Mouse (Mus musculus) ES-E14 (cell line): ENCODE measurements around the gene Mtx1. TPM values are rescaled to one million over a fixed set of nuclear protein-coding genes. Genes with fewer than 3 reads are reported as not detected.

Source experiments
- DNase-seq: peaks from one replicate; pipeline ENCODE4 v3.0.0-alpha.2; 2013; ENCODE audit warnings: low read depth, low spot score
- H3K27ac ChIP-seq: 2 replicates; pipeline ENCODE4 v1.5.1; 2012; ENCODE audit warnings: low read depth, mild to moderate bottlenecking, low read length, moderate library complexity, mixed read lengths; ENCODE audit not compliant: poor library complexity, insufficient read depth, severe bottlenecking
- H3K36me3 ChIP-seq: 2 replicates; pipeline ENCODE4 v1.6.1; 2012; ENCODE audit warnings: mild to moderate bottlenecking, low read length, moderate library complexity, mixed read lengths; ENCODE audit not compliant: control insufficient read depth, poor library complexity, insufficient read depth, severe bottlenecking
- H3K4me1 ChIP-seq, 2 experiments: fragments of 150-350 bp in 1 of 2; sonication (generic) in 1 of 2; 2 replicates each; pipeline ENCODE4 v1.6.1; 2012; ENCODE audit warnings: low read length in 2 of 2, mild to moderate bottlenecking in 1 of 2, mixed read lengths in 1 of 2; ENCODE audit not compliant: control insufficient read depth in 2 of 2, insufficient read depth in 2 of 2, poor library complexity in 1 of 2
- H3K4me3 ChIP-seq, 2 experiments: fragments of 150-350 bp in 1 of 2; sonication (generic) in 1 of 2; 2 replicates each; pipeline ENCODE4 v1.5.1; 2012; ENCODE audit warnings: low read length in 2 of 2, low read depth in 1 of 2, mild to moderate bottlenecking in 1 of 2, mixed read lengths in 1 of 2; ENCODE audit not compliant: insufficient read depth in 1 of 2, poor library complexity in 1 of 2, severe bottlenecking in 1 of 2
- H3K9ac ChIP-seq: 2 replicates; pipeline ENCODE4 v1.6.1; 2012; ENCODE audit warnings: low read depth, mild to moderate bottlenecking, low read length, mixed read lengths; ENCODE audit not compliant: poor library complexity, insufficient read depth, severe bottlenecking
- H3K9me3 ChIP-seq: fragments of 150-350 bp; sonication (generic); 2 replicates; pipeline ENCODE4 v1.6.1; 2012; ENCODE audit warnings: low read depth, mild to moderate bottlenecking, low read length; ENCODE audit not compliant: control insufficient read depth, insufficient read depth
- CHD2 ChIP-seq: IDR thresholded peaks from 2 replicates; pipeline ENCODE4 v1.6.1; 2014; ENCODE audit warnings: mild to moderate bottlenecking, low read depth, low read length, inconsistent platforms
- HCFC1 ChIP-seq: IDR thresholded peaks from 2 replicates; pipeline ENCODE4 v1.6.1; 2012; ENCODE audit warnings: low read length, inconsistent platforms, borderline replicate concordance; ENCODE audit not compliant: insufficient read depth
- MAFK ChIP-seq: IDR thresholded peaks from 2 replicates; pipeline ENCODE4 v1.6.1; 2014; ENCODE audit warnings: mild to moderate bottlenecking, low read depth, low read length, inconsistent platforms; ENCODE audit not compliant: insufficient read depth
- ZC3H11A ChIP-seq: IDR thresholded peaks from 2 replicates; pipeline ENCODE4 v1.6.1; 2012; ENCODE audit warnings: low read depth, mild to moderate bottlenecking, inconsistent platforms, low read length, borderline replicate concordance
- ZNF384 ChIP-seq: IDR thresholded peaks from 2 replicates; pipeline ENCODE4 v1.6.1; 2012; ENCODE audit warnings: low read depth, low read length, inconsistent platforms
- in situ Hi-C, 2 experiments: fragments of 600-800 bp; cut with MboI; formaldehyde crosslinking; loops; one replicate each; pipeline ENCODE4 v1.15.1; 2025; ENCODE audit warnings: low sequenced_read_pairs in 2 of 2, inconsistent platforms in 1 of 2; ENCODE audit not compliant: unreplicated experiment in 2 of 2
- total RNA-seq: library from RNA; depleted of rRNA; stranded (reverse); fragments of 300-350 nt; gene quantifications from 2 replicates; pipeline ENCODE4 v1.2.3, GENCODE M21; 2012

Gene Mtx1
- total RNA-seq, 1 experiment: 251 TPM

DNA sequence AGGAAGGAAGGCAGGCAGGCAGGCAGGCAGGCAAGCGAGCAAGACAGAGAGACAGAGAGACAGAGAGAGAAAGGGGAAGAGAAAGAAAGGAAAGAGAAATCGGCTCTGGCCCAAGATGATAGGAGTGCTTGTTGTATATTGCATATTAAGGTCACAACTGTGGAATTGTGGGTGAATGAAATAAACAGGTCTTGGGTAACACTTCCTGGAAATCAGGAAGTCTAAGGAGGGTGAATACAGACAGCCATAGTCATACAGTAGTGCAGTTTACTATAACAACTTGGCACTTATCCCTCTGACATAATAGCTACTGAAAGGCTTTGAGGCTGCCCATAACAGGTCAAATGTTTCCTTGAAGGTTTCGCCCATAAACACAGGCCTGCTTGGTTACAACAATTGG, 27.0 kb downstream of the Mtx1 start:
- in situ Hi-C loops: no loop called here
- no peak overlapping the region for H3K27ac ChIP-seq
- H3K36me3 ChIP-seq: peaks cover 8% of the 10 kb centered on the region; the same call in 1 of the 2 replicates
- peaks cover 1 to 11% of the 10 kb centered on the region in 2 experiments; a peak in 3 of 4 replicates for H3K4me1 ChIP-seq
- no peak overlapping the region for H3K4me3 ChIP-seq
- TF ChIP-seq ZNF384 (no peak), ZC3H11A (no peak), MAFK (no peak), HCFC1 (no peak), CHD2 (no peak)
- no peak overlapping the region for H3K9ac ChIP-seq
- no peaks in the 10 kb centered on the region for H3K9me3 ChIP-seq
- no peak for DNase-seq

DNA sequence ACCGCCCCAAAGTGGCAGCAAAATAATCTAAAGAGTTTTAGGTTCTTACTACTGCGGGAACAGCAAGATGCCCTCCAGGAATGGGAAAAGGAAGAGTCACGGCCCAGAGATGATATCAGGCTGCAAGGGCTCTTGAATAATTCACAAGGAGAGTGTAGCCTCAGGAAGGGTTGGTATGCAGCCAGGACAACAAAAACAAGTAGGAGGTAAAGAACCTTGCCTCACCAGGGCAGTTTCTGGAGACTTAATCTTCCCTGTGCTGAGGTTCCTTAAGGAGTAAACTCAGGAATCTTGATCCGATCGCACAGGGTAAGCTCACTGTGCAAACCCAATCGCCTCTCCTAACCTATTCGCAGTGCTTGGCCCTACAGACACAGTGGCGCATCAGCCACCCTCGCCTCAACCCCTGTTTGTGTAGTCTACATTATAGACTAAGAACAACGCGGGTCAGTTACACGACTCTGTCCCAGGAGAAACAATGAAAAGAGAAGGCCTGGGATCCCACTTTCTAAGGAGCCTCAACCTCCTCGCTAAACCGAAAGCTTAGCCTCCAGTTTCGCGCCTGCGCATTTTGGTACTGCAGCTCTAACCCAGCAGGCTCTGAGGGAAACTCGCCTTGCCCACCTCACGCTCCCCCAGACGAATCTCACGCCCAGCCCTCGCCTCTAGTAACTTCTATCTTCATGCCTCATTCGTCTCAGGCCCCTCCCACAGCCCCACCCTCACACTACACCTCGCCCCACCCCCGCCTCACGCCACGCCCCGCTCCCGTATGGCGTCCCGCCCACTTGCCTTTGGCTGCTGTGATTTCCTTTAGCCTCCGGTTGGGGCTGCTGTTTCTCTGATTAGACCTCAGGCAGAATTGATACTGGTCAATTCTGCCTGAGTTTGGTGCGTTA, 30.7 kb downstream of the Mtx1 start:
- in situ Hi-C loops: no loop called here

DNA sequence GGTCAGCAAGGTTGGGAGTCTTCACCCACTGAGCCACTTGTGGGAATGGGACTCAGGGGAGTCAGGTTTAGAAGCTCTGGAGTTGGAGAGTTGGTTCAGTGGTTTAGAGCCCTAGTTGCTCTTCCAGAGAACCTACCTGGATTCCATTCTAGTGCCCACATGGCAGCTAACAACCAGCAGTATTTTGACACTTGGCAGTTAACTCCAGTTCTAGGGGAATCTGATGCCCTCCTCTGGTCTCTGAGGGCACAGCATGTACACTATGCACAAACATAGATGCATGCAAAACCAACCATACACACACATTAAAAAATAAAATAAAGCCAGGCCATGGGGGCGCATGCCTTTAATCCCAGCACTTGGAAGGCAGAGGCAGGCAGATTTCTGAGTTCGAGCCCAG, 33.0 kb downstream of the Mtx1 start:
- DNase-seq: no peak
- Histone ChIP-seq H3K9me3 (no peaks in the 10 kb centered on the region), H3K9ac (no peak overlapping the region), H3K4me3 (no peak overlapping the region), H3K36me3 (no peaks in the 10 kb centered on the region), H3K4me1 (peaks cover 2 to 9% of the 10 kb centered on the region in 2 experiments), H3K27ac (no peak overlapping the region)
- in situ Hi-C loops: no loop called here
- no peak for TF ChIP-seq HCFC1
- no peak for TF ChIP-seq ZNF384
- no peak for TF ChIP-seq ZC3H11A
- no peak for TF ChIP-seq MAFK
- no peak for TF ChIP-seq CHD2

More for the DNA sequence above, 30.7 kb downstream of the Mtx1 start:
- Histone ChIP-seq H3K9me3 (no peaks in the 10 kb centered on the region), H3K27ac (no peak overlapping the region), H3K4me1 (peaks cover 1 to 9% of the 10 kb centered on the region in 2 experiments; a peak in 3 of 4 replicates), H3K9ac (peak overlapping the region; percentile 51; the same call in 1 of the 2 replicates), H3K36me3 (no peaks in the 10 kb centered on the region), H3K4me3 (peak overlapping the region in 1 of 2 experiments; percentile 38; a peak in 2 of 4 replicates)
- TF ChIP-seq CHD2: no peak
- no peak for TF ChIP-seq ZC3H11A
- 0 out of 2 replicates have a peak, but pooled peaks have one; percentile 33 for TF ChIP-seq HCFC1
- DNase-seq: peak; percentile 89

DNA sequence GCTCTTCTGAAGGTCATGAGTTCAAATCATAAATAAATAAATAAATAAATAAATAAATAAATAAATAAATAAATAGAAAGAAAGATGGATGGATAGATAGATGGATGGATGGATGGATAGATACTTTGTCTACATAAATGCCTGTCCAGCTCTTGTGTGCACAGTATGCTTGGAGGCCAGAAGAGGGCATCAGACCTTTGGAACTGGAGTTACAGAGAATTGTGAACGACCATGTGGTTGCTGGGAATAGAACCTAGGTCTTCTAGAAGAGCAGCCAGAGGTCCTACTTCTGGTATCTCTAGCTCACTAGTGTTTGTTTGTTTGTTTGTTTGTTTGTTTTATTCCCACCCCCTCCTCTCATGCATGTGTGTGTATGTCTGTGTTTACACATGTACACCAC, 33.5 kb downstream of the Mtx1 start:
- H3K4me1 ChIP-seq: peaks cover 5 to 9% of the 10 kb centered on the region in 2 experiments
- in situ Hi-C loops: no loop called here
- no peaks in the 10 kb centered on the region for H3K36me3 ChIP-seq
- DNase-seq: no peak
- H3K27ac ChIP-seq: no peak overlapping the region
- H3K9me3 ChIP-seq: no peaks in the 10 kb centered on the region
- no peak overlapping the region for H3K4me3 ChIP-seq
- no peak overlapping the region for H3K9ac ChIP-seq
- no peak for TF ChIP-seq HCFC1
- TF ChIP-seq CHD2: no peak
- TF ChIP-seq ZNF384: no peak
- no peak for TF ChIP-seq MAFK
- TF ChIP-seq ZC3H11A: no peak

DNA sequence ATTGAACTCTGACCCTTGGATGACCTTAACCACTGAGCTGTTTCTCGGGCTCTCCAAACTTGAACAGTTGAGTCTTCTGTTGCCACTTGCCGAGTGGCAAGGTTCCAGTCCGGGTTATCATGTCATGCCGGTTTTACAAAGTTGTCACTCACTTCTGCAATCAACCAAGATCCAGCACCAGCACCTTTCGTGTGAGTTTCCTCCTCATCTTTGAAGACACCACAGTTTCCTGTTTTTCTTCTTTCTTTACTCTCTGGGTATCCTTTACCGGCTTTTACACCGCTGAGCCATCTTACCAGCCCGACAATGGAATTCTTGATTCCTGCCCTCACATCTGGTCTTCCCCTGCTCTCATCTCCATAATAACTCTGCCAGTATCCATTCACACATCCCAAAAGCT, 36.5 kb downstream of the Mtx1 start:
- Histone ChIP-seq H3K36me3 (no peaks in the 10 kb centered on the region), H3K4me1 (peaks cover 5 to 15% of the 10 kb centered on the region in 2 experiments; a peak in 3 of 4 replicates), H3K27ac (no peak overlapping the region), H3K9ac (no peak overlapping the region), H3K4me3 (no peak overlapping the region), H3K9me3 (no peaks in the 10 kb centered on the region)
- DNase-seq: no peak
- in situ Hi-C loops: no loop called here
- TF ChIP-seq CHD2 (no peak), HCFC1 (no peak), MAFK (no peak), ZNF384 (no peak)
